Mouse (Mus musculus) testis, adult 2 months (tissue): ENCODE results near the gene Hils1.

Experiments
- CTCF ChIP-seq: fragments of 200-500 bp; IDR thresholded peaks from 2 replicates; pipeline ENCODE4 v1.5.1; 2012; ENCODE audit warnings: low read depth, mild to moderate bottlenecking, inconsistent platforms, low read length, moderate library complexity; ENCODE audit not compliant: control insufficient read depth, insufficient read depth, insufficient replicate concordance
- POLR2A ChIP-seq: fragments of 200-500 bp; IDR thresholded peaks from 2 replicates; pipeline ENCODE4 v1.6.1; 2012; ENCODE audit warnings: low read depth, mild to moderate bottlenecking, inconsistent platforms, low read length, moderate library complexity; ENCODE audit not compliant: control insufficient read depth

- TF ChIP-seq POLR2A (no peak), CTCF (no peak)
These were observed 9.1 kb upstream of the Hils1 start for GRCm38 (mm10) chr11:94958065-94958858.
